Mouse (Mus musculus) midbrain, embryonic 14.5 days (tissue): ENCODE data around the gene Cgnl1. TPM values are rescaled to one million over a fixed set of nuclear protein-coding genes. Genes with fewer than 3 reads are reported as not detected.
A peak's percentile ranks its signal among the peaks of the same experiment; 100 is the strongest.

Experiments
- ATAC-seq: fragments of 200-750 bp; cut with Nextera tagmentation; 2 replicates; pipeline ENCODE4 v1.8.0; 2017; ENCODE audit warnings: moderate number of reproducible peaks, moderate library complexity; ENCODE audit not compliant: low FRiP score, low TSS enrichment
- DNase-seq: peaks from one replicate; pipeline ENCODE4 v3.0.0-alpha.2; 2015
- H3K27ac ChIP-seq: fragments of 300-500 bp; sonication (generic); replicated peaks from 2 replicates; pipeline ENCODE4 v1.5.1; 2014; ENCODE audit warnings: mild to moderate bottlenecking, low read depth, low read length, moderate library complexity
- H3K27me3 ChIP-seq: fragments of 300-500 bp; sonication (generic); 2 replicates; pipeline ENCODE4 v1.6.1; 2014; ENCODE audit warnings: low read length, control low read depth, mixed read lengths; ENCODE audit not compliant: control insufficient read depth, insufficient read depth
- H3K36me3 ChIP-seq: fragments of 300-500 bp; sonication (generic); 2 replicates; pipeline ENCODE4 v1.6.1; 2014; ENCODE audit warnings: low read length, control low read depth; ENCODE audit not compliant: control insufficient read depth, insufficient read depth
- H3K4me1 ChIP-seq: fragments of 300-500 bp; sonication (generic); 2 replicates; pipeline ENCODE4 v1.6.1; 2014; ENCODE audit warnings: mild to moderate bottlenecking, antibody characterized with exemption, low read length, control low read depth; ENCODE audit not compliant: control insufficient read depth, insufficient read depth
- H3K4me2 ChIP-seq: fragments of 300-500 bp; sonication (generic); 2 replicates; pipeline ENCODE4 v1.6.1; 2014; ENCODE audit warnings: mild to moderate bottlenecking, low read length, moderate library complexity
- H3K4me3 ChIP-seq: fragments of 300-500 bp; sonication (generic); replicated peaks from 2 replicates; pipeline ENCODE4 v1.5.1; 2014; ENCODE audit warnings: low read depth, low read length
- H3K9ac ChIP-seq: fragments of 300-500 bp; sonication (generic); replicated peaks from 2 replicates; pipeline ENCODE4 v1.6.1; 2014; ENCODE audit warnings: mild to moderate bottlenecking, low read length, moderate library complexity
- H3K9me3 ChIP-seq: fragments of 300-500 bp; sonication (generic); 2 replicates; pipeline ENCODE4 v1.6.1; 2016; ENCODE audit warnings: low read length, control low read depth, mixed read lengths; ENCODE audit not compliant: control insufficient read depth
- WGBS: fragments of 180-500 bp; shearing (Covaris S2); extraction: QIAGEN DNeasy Blood & Tissue Kit; methylation state at CpG from one replicate; pipeline ENCODE4 v1.1.7; 2014; 5-methylcytosine and 5-hydroxymethylcytosine counted together
- polyA plus RNA-seq: library from polyadenylated mRNA; unstranded; fragments of >200 nt; fragmentation: Nextera tagmentation; extraction: Ambion mirVana; gene quantifications from 2 replicates; pipeline ENCODE4 v1.2.1, GENCODE M21; 2014

Cgnl1 gene
- polyA plus RNA-seq, 1 experiment from 2014 or later = 4.4 TPM

- Histone ChIP-seq H3K9ac (no peak overlapping the region), H3K4me1 (no peaks in the 10 kb centered on the region), H3K27me3 (no peaks in the 10 kb centered on the region), H3K4me2 (no peak overlapping the region), H3K4me3 (no peak overlapping the region), H3K27ac (no peak overlapping the region), H3K36me3 (no peaks in the 10 kb centered on the region), H3K9me3 (no peaks in the 10 kb centered on the region)
- ATAC-seq (no peak), DNase-seq (no peak)
- 82% methylated on average over 11 of the region's 11 CpGs for WGBS
These were observed 92.1 kb downstream of the Cgnl1 start for GRCm38 (mm10) chr9:71679103-71679815.

GRCm38 (mm10) chr9:71676988-71677688 is 94.3 kb downstream of the Cgnl1 start:
- DNase-seq (no peak), ATAC-seq (no peak)
- H3K4me2 ChIP-seq = no peak overlapping the region
- no peak overlapping the region for H3K9ac ChIP-seq
- 86% methylated on average over 5 of the region's 5 CpGs for WGBS
- H3K27me3 ChIP-seq = no peaks in the 10 kb centered on the region
- no peaks in the 10 kb centered on the region for H3K36me3 ChIP-seq
- no peaks in the 10 kb centered on the region for H3K9me3 ChIP-seq
- H3K27ac ChIP-seq = no peak overlapping the region
- H3K4me1 ChIP-seq = no peaks in the 10 kb centered on the region
- H3K4me3 ChIP-seq = no peak overlapping the region

- no peak for DNase-seq
- no peaks in the 10 kb centered on the region for H3K27me3 ChIP-seq
- WGBS = 46% methylated on average over 3 of the region's 3 CpGs
- H3K4me1 ChIP-seq = no peaks in the 10 kb centered on the region
- H3K4me2 ChIP-seq = no peak overlapping the region
- H3K27ac ChIP-seq = 0 out of 2 replicates have a peak overlapping the region, but pooled peaks have one; percentile 5
- H3K4me3 ChIP-seq = no peak overlapping the region
- no peaks in the 10 kb centered on the region for H3K9me3 ChIP-seq
- no peaks in the 10 kb centered on the region for H3K36me3 ChIP-seq
- H3K9ac ChIP-seq = no peak overlapping the region
- no peak for ATAC-seq
These were observed 95.5 kb downstream of the Cgnl1 start for GRCm38 (mm10) chr9:71675799-71676414.

- Histone ChIP-seq H3K27ac (no peak overlapping the region), H3K4me1 (no peaks in the 10 kb centered on the region), H3K9ac (no peak overlapping the region), H3K4me2 (no peak overlapping the region), H3K9me3 (no peaks in the 10 kb centered on the region), H3K4me3 (no peak overlapping the region), H3K36me3 (no peaks in the 10 kb centered on the region), H3K27me3 (no peaks in the 10 kb centered on the region)
- WGBS = 73% methylated on average over 2 of the region's 2 CpGs
- DNase-seq = no peak
- ATAC-seq = no peak
These were observed 96.2 kb downstream of the Cgnl1 start for GRCm38 (mm10) chr9:71675216-71675615.

- H3K36me3 ChIP-seq = no peaks in the 10 kb centered on the region
- no peak overlapping the region for H3K27ac ChIP-seq
- 68% methylated on average over 5 of the region's 5 CpGs for WGBS
- no peaks in the 10 kb centered on the region for H3K27me3 ChIP-seq
- ATAC-seq (no peak), DNase-seq (no peak)
- H3K4me3 ChIP-seq = no peak overlapping the region
- H3K9ac ChIP-seq = no peak overlapping the region
- H3K4me2 ChIP-seq = no peak overlapping the region
- H3K9me3 ChIP-seq = no peaks in the 10 kb centered on the region
- H3K4me1 ChIP-seq = no peaks in the 10 kb centered on the region
These were observed 96.9 kb downstream of the Cgnl1 start for GRCm38 (mm10) chr9:71674476-71674875.

GRCm38 (mm10) chr9:71672495-71672894 is 98.9 kb downstream of the Cgnl1 start:
- no peaks in the 10 kb centered on the region for H3K4me1 ChIP-seq
- no peak overlapping the region for H3K4me3 ChIP-seq
- 95% methylated on average over 4 of the region's 4 CpGs for WGBS
- no peaks in the 10 kb centered on the region for H3K36me3 ChIP-seq
- no peak for ATAC-seq
- H3K9me3 ChIP-seq = no peaks in the 10 kb centered on the region
- no peak overlapping the region for H3K9ac ChIP-seq
- H3K4me2 ChIP-seq = no peak overlapping the region
- no peak overlapping the region for H3K27ac ChIP-seq
- no peak for DNase-seq
- no peaks in the 10 kb centered on the region for H3K27me3 ChIP-seq

GRCm38 (mm10) chr9:71670677-71671076 is 100.7 kb downstream of the Cgnl1 start:
- H3K4me1 ChIP-seq = no peaks in the 10 kb centered on the region
- no peak overlapping the region for H3K4me3 ChIP-seq
- ATAC-seq (no peak), DNase-seq (no peak)
- no peak overlapping the region for H3K27ac ChIP-seq
- 87% methylated on average over 5 of the region's 5 CpGs for WGBS
- H3K27me3 ChIP-seq = no peaks in the 10 kb centered on the region
- no peak overlapping the region for H3K4me2 ChIP-seq
- H3K9ac ChIP-seq = no peak overlapping the region
- H3K36me3 ChIP-seq = no peaks in the 10 kb centered on the region
- no peaks in the 10 kb centered on the region for H3K9me3 ChIP-seq

- 76% methylated on average over 5 of the region's 5 CpGs for WGBS
- Histone ChIP-seq H3K4me3 (no peak overlapping the region), H3K9ac (no peak overlapping the region), H3K36me3 (no peaks in the 10 kb centered on the region), H3K27me3 (no peaks in the 10 kb centered on the region), H3K27ac (no peak overlapping the region), H3K4me1 (no peaks in the 10 kb centered on the region), H3K4me2 (no peak overlapping the region), H3K9me3 (no peaks in the 10 kb centered on the region)
- ATAC-seq (no peak), DNase-seq (no peak)
These were observed 103.8 kb downstream of the Cgnl1 start for GRCm38 (mm10) chr9:71667616-71668015.
